Mouse (Mus musculus) thymus, adult 2 months (tissue): Measurements from ENCODE around the gene Nf1.

ENCODE experiments used
- CTCF ChIP-seq: fragments of 200-500 bp; IDR thresholded peaks from 2 replicates; pipeline ENCODE4 v1.5.1; 2012; ENCODE audit warnings: mild to moderate bottlenecking, control low read depth, low read length, moderate library complexity, borderline replicate concordance; ENCODE audit not compliant: control insufficient read depth, poor library complexity, insufficient read depth; ENCODE audit errors: extremely low read depth
- POLR2A ChIP-seq: fragments of 200-500 bp; IDR thresholded peaks from 2 replicates; pipeline ENCODE4 v1.6.1; 2012; ENCODE audit warnings: mild to moderate bottlenecking, low read length, control low read depth, moderate library complexity; ENCODE audit not compliant: control insufficient read depth, poor library complexity, insufficient read depth; ENCODE audit errors: extremely low read depth

DNA sequence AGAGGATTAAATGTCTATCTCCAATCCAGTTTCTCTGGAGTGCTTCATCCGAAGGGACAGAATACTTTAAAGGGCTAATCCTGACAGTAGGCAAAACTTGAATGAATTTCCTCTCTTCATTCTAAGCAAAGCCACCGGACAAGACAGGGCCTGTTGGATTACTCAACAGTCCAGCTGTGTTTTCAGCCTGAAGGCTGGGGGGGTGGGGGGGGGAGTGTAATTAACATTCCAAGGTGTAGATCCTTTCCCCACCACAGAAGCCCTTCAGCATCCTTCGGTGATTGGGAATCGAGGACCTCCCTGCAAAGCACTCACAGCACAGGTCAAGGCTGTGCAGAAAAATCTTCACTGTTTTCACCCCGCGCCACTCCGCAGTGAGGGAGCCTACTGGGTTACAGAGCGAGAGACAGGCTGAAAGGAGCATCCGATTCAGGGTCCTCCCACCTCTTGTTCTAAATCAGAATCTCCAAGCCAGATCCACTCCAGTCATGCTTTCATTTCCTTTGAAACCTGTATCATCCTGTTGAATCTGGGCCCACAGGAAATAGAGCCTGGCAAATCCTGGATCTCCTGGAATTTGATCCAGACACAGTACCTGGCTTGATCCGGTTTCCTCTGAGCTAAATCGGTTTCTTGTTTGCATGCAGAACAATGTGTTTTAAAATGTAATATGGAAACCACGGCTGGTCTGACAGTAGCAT lies 15.4 kb upstream of the Nf1 start:
- no peak for TF ChIP-seq CTCF
- TF ChIP-seq POLR2A = no peak
